Mouse (Mus musculus): ENCODE measurements around the gene Chst2.

The Chst2 gene

GRCm38 (mm10) chr9:95365882-95366281 is 40.6 kb downstream of the Chst2 start:
- no peak for DNase-seq (ENCODE audit: low spot score)

- no peak for DNase-seq (ENCODE audit: low spot score)
Observed at GRCm38 (mm10) chr9:95353829-95354391, 52.6 kb downstream of the Chst2 start.

GRCm38 (mm10) chr9:95351968-95352367 is 54.6 kb downstream of the Chst2 start:
- DNase-seq (ENCODE audit: low spot score) = no peak

GRCm38 (mm10) chr9:95350550-95350949 is 56.0 kb downstream of the Chst2 start:
- DNase-seq (ENCODE audit: low spot score) = peak; percentile 54

All from T-cell, adult 2 months (primary cell).